Mouse (Mus musculus) embryonic facial prominence, embryonic 12.5 days (tissue): ENCODE measurements at regions not wholly inside any gene's neighbourhood (a gene's known extent, or its start where the extent isn't known, plus 50 kb on each side); places are given as distances from the start of the nearest gene placed in this dataset.
"Not testable (repeated sequence)": the region's sequence is repeated elsewhere in the genome, so short reads cannot be mapped to it uniquely, and the experiment has no call there.

Experiments
- ATAC-seq: fragments of 200-750 bp; cut with Nextera tagmentation; 2 replicates; pipeline ENCODE4 v1.8.0; 2017; ENCODE audit not compliant: insufficient number of reproducible peaks, insufficient read depth, low FRiP score, low TSS enrichment
- H3K27ac ChIP-seq: fragments of 300-500 bp; sonication (generic); 2 replicates; pipeline ENCODE4 v1.5.1; 2016; ENCODE audit warnings: mild to moderate bottlenecking
- H3K27me3 ChIP-seq: fragments of 300-500 bp; sonication (generic); 2 replicates; pipeline ENCODE4 v1.6.1; 2016; ENCODE audit warnings: mild to moderate bottlenecking, moderate library complexity
- H3K36me3 ChIP-seq: fragments of 300-500 bp; sonication (generic); 2 replicates; pipeline ENCODE4 v1.6.1; 2016; ENCODE audit warnings: mild to moderate bottlenecking
- H3K4me1 ChIP-seq: fragments of 300-500 bp; sonication (generic); 2 replicates; pipeline ENCODE4 v1.6.1; 2016
- H3K4me2 ChIP-seq: fragments of 300-500 bp; sonication (generic); replicated peaks from 2 replicates; pipeline ENCODE4 v1.6.1; 2016; ENCODE audit warnings: mild to moderate bottlenecking, moderate library complexity
- H3K4me3 ChIP-seq: fragments of 300-500 bp; sonication (generic); 2 replicates; pipeline ENCODE4 v1.5.1; 2016; ENCODE audit warnings: mild to moderate bottlenecking
- H3K9ac ChIP-seq: fragments of 300-500 bp; sonication (generic); 2 replicates; pipeline ENCODE4 v1.6.1; 2016; ENCODE audit warnings: mild to moderate bottlenecking, moderate library complexity
- H3K9me3 ChIP-seq: fragments of 300-500 bp; sonication (generic); 2 replicates; pipeline ENCODE4 v1.6.1; 2016; ENCODE audit warnings: mild to moderate bottlenecking, moderate library complexity
- WGBS: fragments of 180-500 bp; shearing (Covaris S2); methylation state at CpG from one replicate; pipeline ENCODE4 v1.1.7; 2016; 5-methylcytosine and 5-hydroxymethylcytosine counted together

DNA sequence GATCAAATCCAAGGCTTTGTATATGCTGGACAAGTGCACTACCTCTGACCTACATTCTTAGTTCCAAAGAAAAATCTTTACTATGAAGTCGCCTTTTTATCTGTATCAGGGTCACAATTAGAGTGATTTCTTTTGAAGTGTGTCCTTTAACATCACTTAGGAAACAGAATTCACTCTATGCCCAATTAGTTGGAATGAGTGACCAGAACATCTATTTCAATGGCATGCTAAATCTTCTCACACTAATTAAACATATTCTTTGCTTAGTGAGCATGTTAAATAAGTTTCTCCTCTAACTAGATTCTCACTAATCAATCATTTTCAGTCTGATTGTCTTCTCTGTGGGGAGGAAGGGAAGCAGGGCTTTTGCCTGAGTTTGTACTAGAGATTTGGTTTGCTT lies 84.9 kb downstream of the Arl6ip6 start:
- no peaks in the 10 kb centered on the region for H3K27me3 ChIP-seq
- 51% methylated on average over 1 of the region's 1 CpGs for WGBS
- no peak for ATAC-seq

DNA sequence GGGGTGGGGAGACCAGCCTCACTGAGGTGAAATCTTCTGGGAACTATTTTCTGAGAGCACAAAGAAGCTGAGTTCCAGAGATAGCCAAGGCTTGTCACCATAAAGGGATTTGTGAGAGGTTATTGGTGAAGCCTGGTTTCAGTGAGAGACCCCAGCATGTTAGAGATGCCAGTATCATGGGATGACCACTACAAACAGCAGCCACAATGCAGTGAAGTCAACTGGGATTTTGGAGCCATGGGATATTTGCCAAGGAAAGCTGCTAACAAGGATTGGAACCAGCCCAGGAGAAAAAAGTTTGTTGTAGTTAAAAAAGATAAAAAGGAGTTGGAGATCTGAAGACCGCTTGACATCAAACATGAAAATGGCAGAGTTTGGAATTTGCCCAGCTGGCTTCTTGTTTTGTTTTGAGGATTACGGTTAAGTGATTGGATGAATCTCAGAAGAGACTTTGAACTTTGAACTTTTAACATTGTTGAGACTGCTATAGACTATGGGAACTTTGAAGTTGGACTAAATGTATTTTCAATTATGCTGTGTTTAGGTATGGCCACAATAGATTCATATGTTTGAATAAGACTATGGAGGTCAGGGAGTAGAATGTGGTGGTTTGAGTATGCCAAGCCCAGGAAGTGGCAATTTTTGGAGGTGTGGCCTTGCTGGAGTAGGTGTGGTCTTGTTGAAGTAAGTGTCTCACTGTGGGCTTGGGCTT lies 110.3 kb downstream of the Arl6ip6 start:
- Histone ChIP-seq H3K4me2 (no peak overlapping the region), H3K27me3 (no peaks in the 10 kb centered on the region), H3K9ac (no peak overlapping the region), H3K9me3 (no peaks in the 10 kb centered on the region), H3K4me1 (no peaks in the 10 kb centered on the region), H3K27ac (no peak overlapping the region), H3K36me3 (no peaks in the 10 kb centered on the region), H3K4me3 (no peak overlapping the region)
- ATAC-seq: no peak
- WGBS: 79% methylated on average over 2 of the region's 2 CpGs

More for the DNA sequence above, 84.9 kb downstream of the Arl6ip6 start:
- H3K4me2 ChIP-seq: no peak overlapping the region
- H3K9me3 ChIP-seq: no peaks in the 10 kb centered on the region
- H3K27ac ChIP-seq: no peak overlapping the region
- no peak overlapping the region for H3K9ac ChIP-seq
- no peaks in the 10 kb centered on the region for H3K36me3 ChIP-seq
- no peaks in the 10 kb centered on the region for H3K4me1 ChIP-seq
- no peak overlapping the region for H3K4me3 ChIP-seq

DNA sequence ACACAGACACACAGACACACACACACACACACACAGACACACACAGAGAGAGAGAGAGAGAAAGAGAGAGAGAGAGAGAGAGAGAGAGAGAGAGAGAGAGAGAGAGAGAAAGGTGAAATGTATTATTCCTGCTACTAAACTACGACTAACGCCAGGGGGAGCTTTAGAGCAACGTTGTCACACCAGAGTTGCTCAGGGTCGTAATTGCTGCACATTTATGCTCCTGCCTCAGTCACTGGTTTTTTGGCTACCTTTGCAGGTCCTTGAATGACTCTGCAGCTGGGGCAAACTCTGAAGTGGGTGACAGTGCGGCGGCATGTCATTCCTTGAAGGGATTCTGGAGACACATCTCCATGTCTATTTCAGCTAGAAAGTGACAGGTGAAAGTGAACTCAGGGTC lies 139.2 kb downstream of the Arl6ip6 start:
- Histone ChIP-seq H3K27ac (no peak overlapping the region), H3K36me3 (no peaks in the 10 kb centered on the region), H3K27me3 (no peaks in the 10 kb centered on the region), H3K4me2 (no peak overlapping the region), H3K9me3 (no peaks in the 10 kb centered on the region), H3K9ac (no peak overlapping the region), H3K4me3 (no peak overlapping the region), H3K4me1 (no peaks in the 10 kb centered on the region)
- 32% methylated on average over 6 of the region's 6 CpGs for WGBS
- ATAC-seq: no peak

DNA sequence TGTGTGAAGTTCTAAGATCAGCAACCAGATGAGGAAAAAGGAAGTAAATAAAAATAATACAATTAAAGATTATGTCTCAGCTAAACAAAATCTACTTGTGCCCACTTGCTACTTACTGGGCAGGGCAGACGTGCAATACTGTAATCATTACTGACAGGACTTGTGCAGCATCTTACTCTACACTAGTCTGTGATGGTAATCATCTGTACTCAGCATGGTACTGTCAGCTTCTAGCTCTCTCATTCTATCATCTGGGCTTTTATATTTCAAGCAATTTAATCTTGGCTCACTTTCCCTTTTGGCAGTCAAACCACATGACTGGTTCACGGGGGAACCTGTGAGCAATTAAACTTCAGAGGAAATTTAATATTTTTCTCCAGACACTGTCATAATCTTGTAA lies 167.5 kb downstream of the Arl6ip6 start:
- ATAC-seq: 0 out of 2 replicates have a peak, but pooled peaks have one; percentile 52
- Histone ChIP-seq H3K9ac (no peak overlapping the region), H3K4me2 (no peak overlapping the region), H3K4me3 (no peak overlapping the region), H3K9me3 (no peaks in the 10 kb centered on the region), H3K36me3 (no peaks in the 10 kb centered on the region), H3K4me1 (no peaks in the 10 kb centered on the region), H3K27me3 (no peaks in the 10 kb centered on the region), H3K27ac (no peak overlapping the region)
- 42% methylated on average over 2 of the region's 2 CpGs for WGBS

DNA sequence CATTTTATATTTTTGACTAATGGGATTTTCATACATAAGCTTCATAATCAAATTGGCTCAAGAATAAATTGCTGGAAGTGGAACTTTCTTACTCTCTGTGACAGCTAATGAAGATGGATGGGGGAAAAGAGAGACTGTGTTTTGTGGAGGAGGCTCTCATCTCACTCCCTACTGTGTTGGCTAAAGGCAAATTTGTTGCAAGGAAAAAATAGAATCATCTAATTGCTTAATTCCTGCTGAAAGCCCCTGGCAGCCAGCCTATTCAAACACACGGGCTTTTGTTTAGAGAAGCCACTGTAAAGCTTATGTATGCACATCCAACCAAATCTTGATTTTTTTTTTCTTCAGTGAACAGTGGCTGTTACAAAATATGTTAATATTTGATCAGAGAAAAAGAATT lies 190.8 kb downstream of the Arl6ip6 start:
- Histone ChIP-seq H3K36me3 (no peaks in the 10 kb centered on the region), H3K9ac (no peak overlapping the region), H3K4me2 (no peak overlapping the region), H3K4me3 (no peak overlapping the region), H3K27ac (no peak overlapping the region), H3K9me3 (no peaks in the 10 kb centered on the region), H3K27me3 (no peaks in the 10 kb centered on the region), H3K4me1 (no peaks in the 10 kb centered on the region)
- no peak for ATAC-seq
- WGBS: 18% methylated on average over 1 of the region's 1 CpGs

DNA sequence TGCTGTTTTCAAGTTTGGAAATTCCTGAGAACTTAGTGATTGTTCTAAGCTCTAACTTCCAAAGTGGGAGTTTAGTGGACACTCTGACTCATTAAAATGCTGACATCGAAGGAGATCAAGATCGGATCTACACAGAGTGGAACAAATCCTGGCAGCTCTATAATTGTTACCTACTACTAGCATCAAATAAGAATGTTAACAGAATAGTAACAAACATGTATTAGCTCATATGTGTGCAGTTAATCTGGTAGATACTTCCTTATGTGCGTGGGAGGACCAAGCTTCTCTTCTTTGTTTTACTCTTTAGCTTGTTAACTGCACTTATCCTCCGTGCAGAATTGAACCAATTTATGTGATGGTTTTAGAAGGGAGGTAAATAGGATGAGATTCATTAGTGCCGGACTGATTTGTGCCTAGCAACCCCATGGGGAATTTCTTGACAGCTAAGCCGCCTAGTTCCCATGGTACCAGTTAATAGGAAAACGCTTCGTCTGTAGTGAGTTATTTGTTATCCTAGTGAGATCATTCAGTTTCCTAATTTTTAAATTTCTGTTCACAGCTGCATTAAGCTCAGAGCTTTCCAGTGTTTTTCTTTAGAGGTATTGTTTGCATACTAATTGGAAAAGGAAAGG lies 193.1 kb downstream of the Arl6ip6 start:
- Histone ChIP-seq H3K27me3 (no peaks in the 10 kb centered on the region), H3K4me1 (no peaks in the 10 kb centered on the region), H3K4me2 (no peak overlapping the region), H3K9me3 (no peaks in the 10 kb centered on the region), H3K36me3 (no peaks in the 10 kb centered on the region), H3K4me3 (no peak overlapping the region), H3K27ac (no peak overlapping the region), H3K9ac (no peak overlapping the region)
- whole genome bisulfite sequencing: 56% methylated on average over 8 of the region's 8 CpGs
- no peak for ATAC-seq

DNA sequence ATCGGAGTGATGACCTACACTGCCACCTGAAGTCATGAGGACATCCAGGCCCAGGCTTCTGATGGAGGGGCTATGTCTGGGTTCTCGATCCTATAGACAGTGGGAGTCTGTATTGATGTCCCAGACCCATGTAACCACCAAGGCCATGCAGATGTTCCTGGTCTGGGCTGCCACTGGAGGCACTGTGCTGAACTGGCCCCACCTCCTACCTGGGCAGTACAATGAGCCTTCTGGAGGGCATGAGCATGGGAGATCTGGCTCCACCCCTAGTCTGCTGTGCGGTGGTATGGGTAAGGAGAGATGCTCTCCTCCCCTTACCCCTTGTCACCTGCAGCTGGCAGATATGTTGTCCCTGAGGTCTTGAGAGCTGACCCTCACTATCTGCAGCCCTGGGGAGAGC lies 197.1 kb downstream of the Arl6ip6 start:
- Histone ChIP-seq H3K27ac (no peak overlapping the region), H3K4me1 (no peaks in the 10 kb centered on the region), H3K36me3 (no peaks in the 10 kb centered on the region), H3K9me3 (no peaks in the 10 kb centered on the region), H3K4me3 (no peak overlapping the region), H3K4me2 (no peak overlapping the region), H3K27me3 (no peaks in the 10 kb centered on the region), H3K9ac (no peak overlapping the region)
- ATAC-seq: 0 out of 2 replicates have a peak, but pooled peaks have one; percentile 28
- WGBS: 91% methylated on average over 3 of the region's 3 CpGs

DNA sequence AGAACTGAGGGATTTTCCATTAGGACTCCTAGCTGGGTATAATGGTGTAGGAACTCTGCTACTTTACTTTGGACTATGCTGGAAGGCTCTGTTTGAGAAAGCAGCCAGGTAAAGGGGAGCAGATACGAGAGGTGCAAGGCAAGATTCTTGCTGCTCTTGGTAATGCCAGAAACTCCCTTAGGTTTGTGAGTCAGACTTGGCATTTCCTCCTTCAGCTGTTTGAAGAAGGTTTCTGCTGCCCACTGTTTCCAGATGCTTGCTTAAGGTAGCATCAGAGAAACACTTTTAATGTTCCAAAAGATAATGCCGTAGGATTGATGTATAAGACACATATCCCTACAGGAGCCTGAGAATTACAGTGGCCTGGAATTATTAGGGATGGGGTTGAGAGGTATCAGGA lies 222.9 kb downstream of the Arl6ip6 start:
- 90% methylated on average over 2 of the region's 2 CpGs for WGBS
- Histone ChIP-seq H3K4me1 (no peaks in the 10 kb centered on the region), H3K27me3 (no peaks in the 10 kb centered on the region), H3K27ac (no peak overlapping the region), H3K9ac (no peak overlapping the region), H3K36me3 (no peaks in the 10 kb centered on the region), H3K4me2 (no peak overlapping the region), H3K4me3 (no peak overlapping the region), H3K9me3 (no peaks in the 10 kb centered on the region)
- no peak for ATAC-seq

DNA sequence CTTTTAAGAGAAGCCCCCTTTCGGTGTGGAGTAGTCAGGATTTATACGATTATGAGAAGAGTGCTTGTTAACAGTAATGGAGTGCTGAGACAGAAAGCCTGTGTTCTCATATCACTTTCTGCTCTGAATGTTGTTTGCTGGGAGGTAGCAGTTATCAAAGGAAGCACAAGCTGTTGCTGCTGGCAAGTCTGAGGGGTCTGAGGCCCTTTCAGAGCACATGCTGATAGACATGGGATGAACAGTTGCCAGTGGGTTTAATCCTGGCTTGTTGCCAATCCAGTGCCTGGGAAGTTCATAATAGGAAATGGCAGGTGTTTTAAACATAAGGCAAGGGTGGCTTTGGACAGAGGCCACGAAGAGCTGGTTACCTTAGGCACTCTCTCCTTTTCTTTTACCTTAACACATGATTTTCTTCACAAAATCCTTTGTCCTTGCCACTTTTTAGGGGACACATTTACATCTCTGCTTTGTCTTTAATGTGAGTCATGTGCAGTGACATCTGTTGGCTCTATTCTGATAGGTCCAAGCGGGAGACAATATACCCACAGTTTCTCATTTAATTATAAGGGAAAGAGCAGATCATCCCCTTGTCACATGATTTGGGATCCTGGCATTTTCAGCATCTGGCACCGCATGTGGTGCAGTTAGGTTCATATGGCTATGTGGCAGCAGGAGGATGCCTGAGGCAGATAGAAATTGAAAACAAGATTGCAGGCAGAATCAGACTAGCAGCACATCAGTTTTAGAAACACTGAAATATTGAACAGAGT lies 245.7 kb downstream of the Arl6ip6 start:
- Histone ChIP-seq H3K4me3 (no peak overlapping the region), H3K9ac (no peak overlapping the region), H3K4me1 (no peaks in the 10 kb centered on the region), H3K27ac (no peak overlapping the region), H3K9me3 (no peaks in the 10 kb centered on the region), H3K36me3 (no peaks in the 10 kb centered on the region), H3K4me2 (no peak overlapping the region), H3K27me3 (no peaks in the 10 kb centered on the region)
- ATAC-seq: no peak
- WGBS: 67% methylated on average over 5 of the region's 5 CpGs

DNA sequence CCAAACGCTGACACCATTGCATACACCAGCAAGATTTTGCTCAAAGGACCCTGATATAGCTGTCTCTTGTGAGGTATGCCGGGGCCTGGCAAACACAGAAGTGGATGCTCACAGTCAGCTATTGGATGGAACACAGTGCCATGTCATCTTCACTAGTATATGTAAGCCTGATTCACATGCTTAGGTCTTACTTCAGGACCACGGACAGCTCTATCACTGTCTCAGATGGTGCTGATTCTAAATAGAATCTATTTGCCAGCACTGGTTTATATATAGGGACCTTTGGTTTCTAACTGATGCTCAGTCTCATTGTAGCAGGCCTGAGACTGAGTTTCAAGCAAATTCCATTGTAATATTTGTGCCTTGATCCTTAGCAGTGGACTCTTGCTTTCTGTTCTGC lies 248.8 kb downstream of the Arl6ip6 start:
- not testable (repeated sequence) for H3K4me3 ChIP-seq, H3K27me3 ChIP-seq, H3K9ac ChIP-seq, H3K36me3 ChIP-seq, H3K9me3 ChIP-seq, H3K4me2 ChIP-seq, H3K27ac ChIP-seq, H3K4me1 ChIP-seq
- ATAC-seq: 0 out of 2 replicates have a peak, but pooled peaks have one; percentile 22
- WGBS: 52% methylated on average over 3 of the region's 3 CpGs

DNA sequence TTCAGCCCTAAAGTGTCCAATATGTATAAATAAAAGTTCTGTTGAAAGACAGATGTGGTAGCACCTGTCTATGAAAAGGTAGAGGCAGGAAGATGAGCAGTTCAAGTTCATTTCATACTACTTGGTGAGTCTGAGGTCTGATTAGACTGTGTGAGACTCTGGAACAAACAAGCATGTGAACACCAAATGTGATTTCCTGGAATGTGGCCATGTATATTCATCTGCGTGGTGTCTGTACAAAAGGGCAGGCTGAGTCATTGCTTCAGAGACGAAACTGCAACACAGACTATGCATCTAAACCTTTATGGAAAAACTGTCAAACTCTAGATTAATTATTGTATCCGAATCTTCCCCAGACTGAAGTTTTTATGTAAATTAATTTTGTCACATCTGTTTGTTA lies 268.7 kb downstream of the Arl6ip6 start:
- Histone ChIP-seq H3K9ac (no peak overlapping the region), H3K27ac (no peak overlapping the region), H3K4me3 (no peak overlapping the region), H3K9me3 (no peaks in the 10 kb centered on the region), H3K36me3 (no peaks in the 10 kb centered on the region), H3K4me1 (no peaks in the 10 kb centered on the region), H3K27me3 (no peaks in the 10 kb centered on the region), H3K4me2 (no peak overlapping the region)
- ATAC-seq: no peak
- 68% methylated on average over 3 of the region's 3 CpGs for WGBS

DNA sequence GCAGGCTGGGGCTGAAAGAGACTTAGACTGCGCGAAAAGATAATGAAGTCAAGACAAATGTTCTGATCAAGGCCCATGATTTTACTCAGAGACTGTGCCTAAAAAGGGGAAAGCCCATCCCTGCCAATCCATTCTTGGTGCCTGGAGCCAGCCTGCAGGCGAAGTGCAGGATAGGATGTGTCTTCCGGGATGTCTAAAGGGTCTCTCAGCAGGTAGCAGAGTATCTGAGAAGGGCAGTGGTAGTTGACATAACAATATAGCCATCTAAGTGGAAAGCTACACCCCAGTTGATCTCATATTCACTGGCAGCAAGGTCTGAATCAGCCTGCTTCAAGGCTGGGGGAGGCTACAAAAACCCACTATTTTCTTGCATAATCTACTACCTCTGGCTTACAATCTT lies 282.9 kb downstream of the Arl6ip6 start:
- Histone ChIP-seq H3K27me3 (no peaks in the 10 kb centered on the region), H3K4me3 (no peak overlapping the region), H3K9me3 (no peaks in the 10 kb centered on the region), H3K4me1 (no peaks in the 10 kb centered on the region), H3K9ac (no peak overlapping the region), H3K27ac (no peak overlapping the region), H3K4me2 (no peak overlapping the region), H3K36me3 (no peaks in the 10 kb centered on the region)
- no peak for ATAC-seq
- 81% methylated on average over 4 of the region's 4 CpGs for WGBS
